Mouse (Mus musculus) forebrain, embryonic 11.5 days (tissue): ENCODE measurements around the gene Exoc3l. TPM values are rescaled to one million over a fixed set of nuclear protein-coding genes. Genes with fewer than 3 reads are reported as not detected.

Experiments used
- ATAC-seq: fragments of 200-750 bp; cut with Nextera tagmentation; replicated peaks from 2 replicates; pipeline ENCODE4 v1.8.0; 2017; ENCODE audit warnings: moderate TSS enrichment; ENCODE audit not compliant: low FRiP score
- DNase-seq: peaks from one replicate; pipeline ENCODE4 v3.0.0-alpha.2; 2017; ENCODE audit warnings: low spot score
- H3K27ac ChIP-seq: fragments of 300-500 bp; sonication (generic); 2 replicates; pipeline ENCODE4 v1.5.1; 2014; ENCODE audit warnings: low read depth, low read length
- H3K27me3 ChIP-seq: fragments of 300-500 bp; sonication (generic); 2 replicates; pipeline ENCODE4 v1.6.1; 2014; ENCODE audit warnings: mild to moderate bottlenecking, low read length, mixed read lengths; ENCODE audit not compliant: control insufficient read depth, insufficient read depth
- H3K36me3 ChIP-seq: fragments of 300-500 bp; sonication (generic); 2 replicates; pipeline ENCODE4 v1.6.1; 2014; ENCODE audit warnings: mild to moderate bottlenecking, low read length, moderate library complexity, mixed read lengths; ENCODE audit not compliant: control insufficient read depth, insufficient read depth
- H3K4me1 ChIP-seq: fragments of 300-500 bp; sonication (generic); replicated peaks from 2 replicates; pipeline ENCODE4 v1.6.1; 2014; ENCODE audit warnings: low read length, mixed read lengths; ENCODE audit not compliant: control insufficient read depth, insufficient read depth
- H3K4me2 ChIP-seq: fragments of 300-500 bp; sonication (generic); 2 replicates; pipeline ENCODE4 v1.6.1; 2014; ENCODE audit warnings: low read depth, mild to moderate bottlenecking, low read length, moderate library complexity, mixed read lengths; ENCODE audit not compliant: severe bottlenecking
- H3K4me3 ChIP-seq: fragments of 300-500 bp; sonication (generic); 2 replicates; pipeline ENCODE4 v1.5.1; 2014; ENCODE audit warnings: low read depth, low read length
- H3K9ac ChIP-seq: fragments of 300-500 bp; sonication (generic); 2 replicates; pipeline ENCODE4 v1.6.1; 2014; ENCODE audit warnings: low read length
- H3K9me3 ChIP-seq: fragments of 300-500 bp; sonication (generic); 2 replicates; pipeline ENCODE4 v1.6.1; 2016; ENCODE audit warnings: low read length, mixed read lengths; ENCODE audit not compliant: control insufficient read depth
- WGBS: fragments of 180-500 bp; shearing (Covaris S2); extraction: QIAGEN DNeasy Blood & Tissue Kit; methylation state at CpG from one replicate; pipeline ENCODE4 v1.1.7; 2014; 5-methylcytosine and 5-hydroxymethylcytosine counted together
- polyA plus RNA-seq: library from polyadenylated mRNA; unstranded; fragments of >200 nt; fragmentation: Nextera tagmentation; extraction: Ambion mirVana; gene quantifications from 2 replicates; pipeline ENCODE4 v1.2.1, GENCODE M21; 2014

Exoc3l gene
- polyA plus RNA-seq, 1 experiment from 2014 or later = 10.3 TPM

- no peak overlapping the region for H3K4me3 ChIP-seq
- H3K9me3 ChIP-seq = no peaks in the 10 kb centered on the region; the same call in 1 of the 2 replicates
- no peak overlapping the region for H3K27ac ChIP-seq
- H3K9ac ChIP-seq = no peak overlapping the region
- H3K36me3 ChIP-seq = no peaks in the 10 kb centered on the region
- H3K27me3 ChIP-seq = peaks cover 78% of the 10 kb centered on the region
- no peak overlapping the region for H3K4me2 ChIP-seq
- peaks cover 20% of the 10 kb centered on the region; the same call in 1 of the 2 replicates for H3K4me1 ChIP-seq
- DNase-seq = no peak
- ATAC-seq = no peak
- 40% methylated on average over 16 of the region's 16 CpGs for WGBS
Measured at GRCm38 (mm10) chr8:105263244-105263912, 32.5 kb downstream of the Exoc3l start.

- H3K4me1 ChIP-seq = peaks cover 15% of the 10 kb centered on the region; the same call in 1 of the 2 replicates
- ATAC-seq (no peak), DNase-seq (peak; percentile 49)
- H3K27me3 ChIP-seq = peaks cover 68% of the 10 kb centered on the region
- H3K27ac ChIP-seq = no peak overlapping the region
- WGBS = 86% methylated on average over 12 of the region's 12 CpGs
- H3K9ac ChIP-seq = no peak overlapping the region
- no peaks in the 10 kb centered on the region; the same call in 1 of the 2 replicates for H3K9me3 ChIP-seq
- H3K36me3 ChIP-seq = no peaks in the 10 kb centered on the region
- H3K4me2 ChIP-seq = no peak overlapping the region
- no peak overlapping the region for H3K4me3 ChIP-seq
Measured at GRCm38 (mm10) chr8:105261326-105261980, 34.4 kb downstream of the Exoc3l start.

- no peak overlapping the region for H3K27ac ChIP-seq
Measured at GRCm38 (mm10) chr8:105260371-105261099, 35.4 kb downstream of the Exoc3l start.

GRCm38 (mm10) chr8:105259721-105260320, 36.1 kb downstream of the Exoc3l start:
- no peaks in the 10 kb centered on the region for H3K36me3 ChIP-seq
- peak; percentile 90 for DNase-seq
- 3% methylated on average over 30 of the region's 30 CpGs for WGBS

More at GRCm38 (mm10) chr8:105260371-105261099, 35.4 kb downstream of the Exoc3l start:
- ATAC-seq (no peak), DNase-seq (no peak)
- peaks cover 66% of the 10 kb centered on the region for H3K27me3 ChIP-seq
- H3K36me3 ChIP-seq = no peaks in the 10 kb centered on the region
- WGBS = 62% methylated on average over 7 of the region's 7 CpGs
- H3K4me2 ChIP-seq = no peak overlapping the region
- H3K9me3 ChIP-seq = no peaks in the 10 kb centered on the region
- no peak overlapping the region for H3K9ac ChIP-seq
- no peak overlapping the region for H3K4me3 ChIP-seq
- peaks cover 15% of the 10 kb centered on the region; the same call in 1 of the 2 replicates for H3K4me1 ChIP-seq

GRCm38 (mm10) chr8:105258911-105259720, 36.8 kb downstream of the Exoc3l start:
- Histone ChIP-seq H3K9ac (peak overlapping the region; percentile 35), H3K27me3 (peaks cover 60% of the 10 kb centered on the region), H3K36me3 (no peaks in the 10 kb centered on the region), H3K27ac (no peak overlapping the region), H3K4me3 (peak overlapping the region; percentile 34), H3K4me2 (peak overlapping the region; percentile 78), H3K4me1 (peaks cover 17% of the 10 kb centered on the region), H3K9me3 (no peaks in the 10 kb centered on the region)
- peak; percentile 74 for DNase-seq
- peak; percentile 46 for ATAC-seq
- WGBS = 2% methylated on average over 55 of the region's 55 CpGs

More at GRCm38 (mm10) chr8:105259721-105260320, 36.1 kb downstream of the Exoc3l start:
- Histone ChIP-seq H3K4me3 (peak overlapping the region; percentile 34), H3K9me3 (no peaks in the 10 kb centered on the region), H3K4me2 (peak overlapping the region; percentile 78), H3K27me3 (peaks cover 65% of the 10 kb centered on the region), H3K9ac (peak overlapping the region; percentile 35), H3K4me1 (peaks cover 17% of the 10 kb centered on the region), H3K27ac (no peak overlapping the region)
- ATAC-seq = peak; percentile 63

GRCm38 (mm10) chr8:105257318-105258114, 38.4 kb downstream of the Exoc3l start:
- no peak for DNase-seq
- H3K4me3 ChIP-seq = no peak overlapping the region
- no peaks in the 10 kb centered on the region for H3K36me3 ChIP-seq
- 70% methylated on average over 7 of the region's 7 CpGs for WGBS
- no peak overlapping the region for H3K4me2 ChIP-seq
- no peak overlapping the region for H3K9ac ChIP-seq
- H3K27me3 ChIP-seq = peaks cover 51% of the 10 kb centered on the region
- no peak for ATAC-seq
- H3K9me3 ChIP-seq = no peaks in the 10 kb centered on the region
- peaks cover 14% of the 10 kb centered on the region for H3K4me1 ChIP-seq
- H3K27ac ChIP-seq = no peak overlapping the region

GRCm38 (mm10) chr8:105254966-105255350, 40.9 kb downstream of the Exoc3l start, which contains the start of gene B3gnt9:
TSS of gene B3gnt9 (minus strand) at chr8:105255153.
- 1% methylated on average over 14 of the region's 14 CpGs for WGBS
- DNase-seq = peak; percentile 70
- peaks cover 36% of the 10 kb centered on the region for H3K27me3 ChIP-seq
- H3K4me3 ChIP-seq = peak within 1 kb of the TSS; percentile 51
- H3K9me3 ChIP-seq = no peaks in the 10 kb centered on the region
- H3K36me3 ChIP-seq = no peaks in the 10 kb centered on the region; the same call in 1 of the 2 replicates
- H3K4me2 ChIP-seq = peak within 1 kb of the TSS; percentile 100
- H3K9ac ChIP-seq = peak within 1 kb of the TSS; percentile 71
- peaks cover 13% of the 10 kb centered on the region for H3K4me1 ChIP-seq
- no peak within 1 kb of the TSS for H3K27ac ChIP-seq
- ATAC-seq = peak; percentile 24
